Mouse (Mus musculus) layer of hippocampus, adult 9-10 months (tissue): ENCODE data around the gene Atp6v1b1.
"Not testable (repeated sequence)": the region's sequence is repeated elsewhere in the genome, so short reads cannot be mapped to it uniquely, and the experiment has no call there.

ENCODE experiments used
- DNase-seq: peaks from one replicate; pipeline ENCODE4 v3.0.0; 2022; ENCODE audit warnings: low spot score

Atp6v1b1 gene

DNA sequence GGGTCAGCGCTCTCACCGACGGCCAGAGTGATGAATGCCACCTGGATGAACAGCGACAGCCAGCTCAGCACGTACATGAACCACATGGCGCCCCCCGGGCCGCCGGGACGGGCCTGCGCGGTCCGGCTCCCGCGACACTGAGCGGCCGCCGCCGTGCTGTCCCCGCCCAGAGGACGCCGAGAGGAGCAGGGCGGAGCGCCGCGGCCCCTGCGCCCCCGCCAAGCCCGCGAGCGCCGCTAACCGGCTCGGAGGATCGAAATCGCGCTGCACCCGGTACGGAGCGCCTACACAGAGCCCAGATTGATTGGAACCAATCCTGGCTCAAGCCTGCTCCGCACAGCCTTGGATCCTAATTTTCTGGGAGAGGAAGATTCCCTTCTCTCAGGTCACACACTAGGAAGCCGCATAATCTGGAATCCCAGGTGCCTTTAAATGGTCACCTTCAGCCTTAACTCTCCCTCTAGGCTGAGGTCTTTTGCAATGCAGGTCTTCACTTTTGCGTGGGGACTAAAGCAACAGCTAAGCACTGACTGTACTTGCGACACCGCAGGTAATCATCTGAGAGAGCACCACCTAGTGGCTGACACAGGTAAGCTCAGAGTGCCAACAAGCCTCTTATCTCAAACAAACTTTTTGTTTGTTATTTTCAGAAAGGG is 33.0 kb downstream of the Atp6v1b1 start, which contains the start of gene Tex261:
Tex261 (minus strand) TSS at position 176 of the 656 bp plus-strand sequence.
- peak; percentile 65 for DNase-seq

DNA sequence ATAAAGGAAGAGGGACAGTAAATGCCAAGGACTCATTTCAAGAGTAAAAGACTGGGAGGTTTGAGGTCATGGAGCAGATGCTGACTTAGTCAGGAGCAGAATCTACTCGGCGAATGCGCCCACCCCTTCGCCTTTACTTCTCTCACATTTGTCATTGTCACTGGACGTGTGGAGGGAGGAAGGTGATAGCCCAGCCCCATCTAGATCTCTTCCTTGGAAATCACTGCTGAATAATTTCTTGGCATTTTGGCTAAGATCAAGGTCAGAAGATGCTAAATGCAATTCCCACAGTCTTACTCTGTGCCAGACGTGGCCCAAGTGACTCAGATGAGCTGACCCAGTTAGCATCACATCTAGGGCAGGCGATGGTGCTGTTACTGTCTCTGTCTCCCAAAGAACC is 35.5 kb downstream of the Atp6v1b1 start:
- no peak for DNase-seq

- no peak for DNase-seq
Measured at GRCm38 (mm10) chr6:83779026-83779425, 36.2 kb downstream of the Atp6v1b1 start.

- no peak for DNase-seq
Measured at GRCm38 (mm10) chr6:83786426-83786825, 43.6 kb downstream of the Atp6v1b1 start.

- no peak for DNase-seq
Measured at GRCm38 (mm10) chr6:83788554-83788953, 45.8 kb downstream of the Atp6v1b1 start.

DNA sequence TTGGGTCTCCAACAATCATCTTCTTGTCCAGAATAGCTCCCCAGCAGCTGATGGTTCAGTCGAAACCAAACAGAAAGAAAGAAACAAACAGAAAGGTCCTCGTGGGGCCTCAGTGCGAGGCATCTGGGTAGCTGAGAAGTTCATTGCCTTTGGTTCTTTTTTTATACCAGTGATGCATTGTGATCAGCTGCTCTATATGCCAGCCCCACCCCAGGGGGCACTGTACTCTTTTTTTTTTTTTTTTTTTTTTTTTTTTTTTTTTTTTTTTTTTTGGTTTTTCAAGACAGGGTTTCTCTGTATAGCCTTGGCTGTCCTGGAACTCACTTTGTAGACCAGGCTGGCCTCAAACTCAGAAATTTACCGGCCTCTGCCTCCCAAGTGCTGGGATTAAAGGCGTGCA is 47.7 kb downstream of the Atp6v1b1 start:
- DNase-seq = not testable (repeated sequence)

DNA sequence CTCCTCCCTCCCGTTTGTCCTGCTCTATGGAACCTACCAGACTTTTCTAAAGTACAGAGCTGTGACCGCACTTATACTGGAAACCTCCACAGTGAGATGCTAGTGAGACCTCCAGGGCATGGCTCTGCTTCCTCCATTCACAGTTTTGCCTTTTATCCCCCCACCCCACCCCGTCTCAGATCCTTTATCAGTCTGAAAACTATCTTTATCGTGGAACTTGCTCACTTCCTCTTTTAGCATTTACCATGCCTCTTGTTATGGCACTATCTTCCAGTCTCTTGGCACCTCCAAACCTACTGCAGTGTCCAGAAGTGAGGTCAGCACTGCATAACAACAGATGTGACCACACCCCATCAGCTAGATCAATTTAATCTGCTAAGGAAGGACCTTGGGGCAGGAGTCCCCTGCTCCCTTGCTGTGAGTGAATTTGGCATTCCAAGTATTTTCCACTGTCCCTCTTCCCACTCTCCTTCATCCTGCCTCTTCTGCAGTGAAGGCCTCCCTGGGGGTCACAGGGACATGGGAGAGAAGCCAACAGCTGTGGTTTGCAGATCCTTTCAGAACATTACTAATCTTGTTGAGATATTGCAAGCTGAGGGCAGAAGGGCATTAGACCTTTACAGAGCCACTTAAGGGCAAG is 48.6 kb downstream of the Atp6v1b1 start:
- DNase-seq = no peak

DNA sequence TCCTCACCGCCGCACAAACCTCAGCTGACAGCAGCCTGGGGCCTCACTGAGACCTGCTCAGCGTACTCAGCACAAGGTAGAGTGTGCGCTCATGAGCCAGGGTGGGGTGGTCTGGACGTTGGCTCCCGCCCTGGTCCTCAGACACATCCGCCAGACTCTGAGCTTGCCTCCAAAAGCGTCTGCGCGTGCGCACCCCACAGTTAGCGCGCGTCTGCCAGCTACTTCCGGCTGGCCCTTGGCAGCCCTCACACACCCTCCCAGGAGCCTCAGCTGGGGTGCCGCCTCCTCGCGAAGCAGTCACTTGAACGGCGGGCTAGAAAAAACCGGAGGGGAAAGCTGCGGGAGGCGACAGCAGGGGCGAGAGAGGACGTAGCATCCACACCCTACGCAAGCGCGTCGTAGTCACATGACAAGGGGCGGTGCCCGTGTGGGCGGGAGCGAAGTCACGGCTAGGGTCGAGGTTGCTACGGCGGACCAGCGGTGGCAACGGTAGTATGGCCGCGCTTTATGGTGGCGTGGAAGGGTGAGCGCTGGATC is 52.0 kb downstream of the Atp6v1b1 start, which contains the start of gene Nagk:
Nagk (plus strand) TSS at position 223 of the 537 bp plus-strand sequence.
- peak; percentile 78 for DNase-seq

DNA sequence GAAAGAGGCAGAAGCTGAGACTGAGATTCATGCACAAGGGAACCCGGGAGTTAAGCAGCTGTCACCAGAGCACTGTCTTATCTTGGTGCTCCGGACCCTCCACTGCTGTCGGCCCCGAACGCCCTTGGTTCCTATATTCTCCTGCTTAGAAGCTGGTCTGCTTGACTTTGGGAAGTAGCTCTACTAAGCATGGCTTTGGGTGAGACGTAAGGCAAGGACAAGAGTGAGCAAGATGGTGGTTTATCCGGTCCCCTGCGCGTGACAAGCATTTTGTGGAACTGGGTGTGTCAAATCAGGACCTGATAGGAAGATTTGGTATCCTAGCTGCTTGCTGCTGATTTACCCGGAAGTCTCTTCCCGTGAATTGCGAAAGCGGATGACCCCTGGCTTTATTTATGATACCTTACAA is 52.7 kb downstream of the Atp6v1b1 start:
- DNase-seq = peak; percentile 50

- no peak for DNase-seq
Measured at GRCm38 (mm10) chr6:83796686-83797085, 53.9 kb downstream of the Atp6v1b1 start.

- DNase-seq = no peak
Measured at GRCm38 (mm10) chr6:83802033-83802432, 59.2 kb downstream of the Atp6v1b1 start.

DNA sequence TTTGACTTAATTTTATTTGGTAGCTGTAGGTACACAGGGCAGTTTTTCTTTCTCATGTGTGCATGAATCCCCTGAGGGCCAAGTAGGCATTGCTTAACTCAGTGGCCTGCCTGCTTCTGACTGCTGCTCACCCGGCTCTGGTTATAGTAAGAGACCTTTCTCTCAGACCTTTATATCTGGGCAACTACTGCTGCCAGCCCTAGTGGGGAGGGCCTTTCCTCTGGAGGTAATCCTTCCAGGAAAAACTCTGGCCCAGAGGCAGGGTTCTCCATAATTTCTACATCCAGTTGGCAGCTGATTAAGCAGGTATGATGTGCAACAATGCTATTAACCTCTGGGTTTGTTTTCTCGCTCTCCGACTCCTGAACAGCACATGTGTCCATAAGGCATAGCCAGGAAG is 60.1 kb downstream of the Atp6v1b1 start:
- DNase-seq = no peak
